Mouse (Mus musculus) myocyte (in vitro differentiated cells): Measurements from ENCODE around the gene Gm609. TPM values are rescaled to one million over a fixed set of nuclear protein-coding genes. Genes with fewer than 3 reads are reported as not detected.
"Not testable (repeated sequence)": the region's sequence is repeated elsewhere in the genome, so short reads cannot be mapped to it uniquely, and the experiment has no call there.

Experiments used
- H3K27me3 ChIP-seq: one replicate; pipeline ENCODE4 v1.6.1; 2011; ENCODE audit not compliant: control insufficient read depth, insufficient read depth, insufficient read length
- H3K36me3 ChIP-seq: one replicate; pipeline ENCODE4 v1.6.1; 2011; ENCODE audit not compliant: control insufficient read depth, insufficient read depth
- H3K4me2 ChIP-seq: one replicate; pipeline ENCODE4 v1.6.1; 2011; ENCODE audit warnings: low read depth, control low read depth
- H3K4me3 ChIP-seq: one replicate; pipeline ENCODE4 v1.5.1; 2011; ENCODE audit warnings: mild to moderate bottlenecking, control low read depth, moderate library complexity
- H3K79me2 ChIP-seq: one replicate; pipeline ENCODE4 v1.6.1; 2011; ENCODE audit not compliant: control insufficient read depth, insufficient read depth
- H3ac ChIP-seq: one replicate; pipeline ENCODE4 v1.6.1; 2011; ENCODE audit not compliant: control insufficient read depth, insufficient read length
- CEBPB ChIP-seq: IDR thresholded peaks from 2 replicates; pipeline ENCODE4 v1.6.1; 2011; ENCODE audit warnings: mild to moderate bottlenecking, moderate library complexity; ENCODE audit not compliant: poor library complexity, insufficient read depth, severe bottlenecking
- E2F4 ChIP-seq: IDR thresholded peaks from one replicate; pipeline ENCODE4 v1.6.1; 2011; ENCODE audit warnings: mild to moderate bottlenecking, control low read depth, moderate library complexity; ENCODE audit not compliant: insufficient read depth
- MAX ChIP-seq: IDR thresholded peaks from one replicate; pipeline ENCODE4 v1.6.1; 2011; ENCODE audit warnings: low read depth, mild to moderate bottlenecking, control low read depth
- MYOD1 ChIP-seq, 3 experiments: IDR thresholded peaks; one replicate each; pipeline ENCODE4 v1.6.1; 2011; ENCODE audit warnings: control low read depth in 2 of 3, low read depth in 2 of 3, mild to moderate bottlenecking in 2 of 3, moderate library complexity in 1 of 3; ENCODE audit not compliant: insufficient read length in 2 of 3, control insufficient read depth in 1 of 3
- MYOG ChIP-seq, 3 experiments: IDR thresholded peaks; one replicate each; pipeline ENCODE4 v1.6.1; 2011; ENCODE audit warnings: control low read depth in 2 of 3, low read depth in 2 of 3, mild to moderate bottlenecking in 2 of 3; ENCODE audit not compliant: insufficient read length in 2 of 3, control insufficient read depth in 1 of 3, insufficient read depth in 1 of 3
- POLR2A ChIP-seq: IDR thresholded peaks from one replicate; pipeline ENCODE4 v1.6.1; 2011; ENCODE audit warnings: low read depth, mild to moderate bottlenecking, control low read depth, moderate library complexity; ENCODE audit not compliant: insufficient read length
- POLR2AphosphoS2 ChIP-seq: IDR thresholded peaks from one replicate; pipeline ENCODE4 v1.6.1; 2011; ENCODE audit warnings: low read depth, control low read depth; ENCODE audit not compliant: insufficient read length
- REST ChIP-seq: IDR thresholded peaks from one replicate; pipeline ENCODE4 v1.6.1; 2011; ENCODE audit warnings: mild to moderate bottlenecking, control low read depth, moderate library complexity; ENCODE audit not compliant: insufficient read depth, insufficient read length
- SRF ChIP-seq: IDR thresholded peaks from one replicate; pipeline ENCODE4 v1.6.1; 2011; ENCODE audit warnings: low read depth; ENCODE audit not compliant: control insufficient read depth, insufficient read length
- TCF12 ChIP-seq: IDR thresholded peaks from one replicate; pipeline ENCODE4 v1.6.1; 2011; ENCODE audit warnings: mild to moderate bottlenecking, control low read depth; ENCODE audit not compliant: poor library complexity, insufficient read depth, severe bottlenecking
- TCF3 ChIP-seq: IDR thresholded peaks from one replicate; pipeline ENCODE4 v1.6.1; 2011; ENCODE audit warnings: low read depth, control low read depth; ENCODE audit not compliant: insufficient read length
- USF1 ChIP-seq: IDR thresholded peaks from one replicate; pipeline ENCODE4 v1.6.1; 2011; ENCODE audit warnings: low read depth, mild to moderate bottlenecking, control low read depth, moderate library complexity
- polyA plus RNA-seq: library from polyadenylated mRNA; unstranded; fragments of >200 nt; fragmentation: generic; extraction: Trizol; gene quantifications from one replicate; pipeline ENCODE4 v1.2.1, GENCODE M21; 2012; ENCODE audit warnings: missing spikeins

Gm609 gene
- polyA plus RNA-seq, result not detected

GRCm38 (mm10) chr16:45492927-45493326, at the start of gene Gm609:
Gene Gm609 (minus strand): TSS chr16:45492969.
- H3K27me3 ChIP-seq, result peaks cover 8% of the 10 kb centered on the region
- TF ChIP-seq SRF (no peak), E2F4 (no peak), POLR2AphosphoS2 (no peak), TCF3 (no peak), CEBPB (no peak), MAX (no peak), MYOG (IDR thresholded peaks at IDR 0.05; ENCODE audit: control insufficient read depth in 1 of 3, insufficient read depth in 1 of 3, insufficient read length in 2 of 3, low read depth in 2 of 3) (no peak), POLR2A (no peak), USF1 (no peak), MYOD1 (IDR thresholded peaks at IDR 0.05; ENCODE audit: control insufficient read depth in 1 of 3, insufficient read length in 2 of 3, low read depth in 2 of 3) (no peak), REST (no peak), TCF12 (no peak)
- H3K79me2 ChIP-seq, result no peaks in the 10 kb centered on the region
- H3K36me3 ChIP-seq, result no peaks in the 10 kb centered on the region
- H3ac ChIP-seq, result no peak within 1 kb of the TSS
- no peak within 1 kb of the TSS for H3K4me2 ChIP-seq
- H3K4me3 ChIP-seq, result no peak within 1 kb of the TSS

GRCm38 (mm10) chr16:45542108-45542507, 49.3 kb upstream of the Gm609 start:
- Histone ChIP-seq H3K36me3 (no peaks in the 10 kb centered on the region), H3K79me2 (no peaks in the 10 kb centered on the region), H3K4me2 (no peak overlapping the region), H3K4me3 (no peak overlapping the region), H3ac (no peak overlapping the region), H3K27me3 (no peaks in the 10 kb centered on the region)
- TF ChIP-seq CEBPB (no peak), MYOD1 (IDR thresholded peaks at IDR 0.05; ENCODE audit: control insufficient read depth in 1 of 3, insufficient read length in 2 of 3, low read depth in 2 of 3) (no peak), SRF (no peak), TCF3 (no peak), TCF12 (no peak), MAX (no peak)

GRCm38 (mm10) chr16:45538342-45538741, 45.6 kb upstream of the Gm609 start:
- H3K4me3 ChIP-seq, H3K36me3 ChIP-seq, H3ac ChIP-seq, H3K79me2 ChIP-seq, H3K27me3 ChIP-seq, H3K4me2 ChIP-seq: not testable (repeated sequence)

- Histone ChIP-seq H3K4me3 (no peak within 1 kb of the TSS), H3K4me2 (no peak within 1 kb of the TSS), H3K27me3 (peaks cover 17% of the 10 kb centered on the region), H3K79me2 (no peaks in the 10 kb centered on the region), H3ac (no peak within 1 kb of the TSS), H3K36me3 (no peaks in the 10 kb centered on the region)
- TF ChIP-seq MYOG (IDR thresholded peaks at IDR 0.05; ENCODE audit: control insufficient read depth in 1 of 3, insufficient read depth in 1 of 3, insufficient read length in 2 of 3, low read depth in 2 of 3) (no peak), MAX (no peak), SRF (no peak), CEBPB (no peak), TCF3 (no peak), USF1 (no peak), MYOD1 (IDR thresholded peaks at IDR 0.05; ENCODE audit: control insufficient read depth in 1 of 3, insufficient read length in 2 of 3, low read depth in 2 of 3) (no peak), POLR2AphosphoS2 (no peak), POLR2A (no peak), TCF12 (no peak)
Measured at GRCm38 (mm10) chr16:45535009-45535408, 42.2 kb upstream of the Gm609 start, which contains the start of gene Slc9c1. Gene Slc9c1 (plus strand): TSS chr16:45535309.

- Histone ChIP-seq H3K4me3 (no peak within 1 kb of the TSS), H3K36me3 (no peaks in the 10 kb centered on the region), H3K27me3 (peaks cover 17% of the 10 kb centered on the region), H3K4me2 (peak within 1 kb of the TSS; percentile 12), H3K79me2 (no peaks in the 10 kb centered on the region), H3ac (no peak within 1 kb of the TSS)
- TF ChIP-seq SRF, result no peak
- no peak for TF ChIP-seq CEBPB
- TF ChIP-seq E2F4, result no peak
- no peak for TF ChIP-seq TCF3
- TF ChIP-seq POLR2AphosphoS2, result no peak
- no peak for TF ChIP-seq MYOD1 (IDR thresholded peaks at IDR 0.05; ENCODE audit: control insufficient read depth in 1 of 3, insufficient read length in 2 of 3, low read depth in 2 of 3)
- no peak for TF ChIP-seq USF1
- no peak for TF ChIP-seq POLR2A
- no peak for TF ChIP-seq MAX
- TF ChIP-seq TCF12, result no peak
- TF ChIP-seq MYOG (IDR thresholded peaks at IDR 0.05; ENCODE audit: control insufficient read depth in 1 of 3, insufficient read depth in 1 of 3, insufficient read length in 2 of 3, low read depth in 2 of 3), result no peak
- no peak for TF ChIP-seq REST
Measured at GRCm38 (mm10) chr16:45531950-45532349, 39.2 kb upstream of the Gm609 start, which contains the start of gene Gm17783. Gene Gm17783 (minus strand): TSS chr16:45532050.
